Mouse (Mus musculus) liver, embryonic 14.5 days (tissue): ENCODE measurements around the gene Cabp7.

Source experiments
- CTCF ChIP-seq: IDR thresholded peaks from 2 replicates; pipeline ENCODE4 v1.5.1; 2016; ENCODE audit warnings: antibody characterized with exemption, low read depth, control low read depth
- EP300 ChIP-seq: IDR thresholded peaks from 2 replicates; pipeline ENCODE4 v1.6.1; 2016; ENCODE audit warnings: antibody characterized with exemption, low read depth

DNA sequence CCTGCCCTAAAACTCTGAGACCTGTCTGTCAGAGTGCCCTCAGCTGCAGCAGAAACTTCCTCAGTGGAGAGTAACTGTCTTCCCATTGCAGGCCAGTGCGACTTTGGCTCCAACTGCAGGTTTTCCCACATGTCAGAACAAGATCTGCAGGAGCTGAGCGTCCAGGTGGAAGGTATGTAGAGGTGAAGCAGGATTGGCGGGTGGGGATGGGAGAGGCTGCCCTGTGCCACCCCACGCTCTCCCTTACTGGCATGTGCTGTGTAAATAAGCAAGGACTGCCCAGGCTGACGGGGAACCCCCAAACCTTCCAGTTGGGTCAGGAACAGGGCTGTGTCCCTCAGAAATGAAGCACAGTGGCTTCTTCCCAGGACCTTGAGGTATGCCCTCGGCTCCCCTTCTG lies 16.5 kb downstream of the Cabp7 start:
- no peak for TF ChIP-seq CTCF
- no peak for TF ChIP-seq EP300
